Mouse (Mus musculus): ENCODE measurements around the gene Utp18.

Utp18 gene

GRCm38 (mm10) chr11:93828619-93829326 lies 56.8 kb downstream of the Utp18 start:
- DNase-seq, result no peak

- peak; percentile 65 for DNase-seq
Observed at GRCm38 (mm10) chr11:93822261-93822660, 63.3 kb downstream of the Utp18 start.

GRCm38 (mm10) chr11:93821533-93821932 lies 64.0 kb downstream of the Utp18 start:
- DNase-seq, result peak; percentile 94

- peak; percentile 83 for DNase-seq
Observed at GRCm38 (mm10) chr11:93817966-93818738, 67.4 kb downstream of the Utp18 start.

GRCm38 (mm10) chr11:93812955-93813354 lies 72.6 kb downstream of the Utp18 start:
- DNase-seq, result peak; percentile 61

- DNase-seq, result peak; percentile 75
Observed at GRCm38 (mm10) chr11:93812125-93812868, 73.3 kb downstream of the Utp18 start.
